21 mouse cellular contexts compared by ENCODE assay signal in the genomic region with DNA sequence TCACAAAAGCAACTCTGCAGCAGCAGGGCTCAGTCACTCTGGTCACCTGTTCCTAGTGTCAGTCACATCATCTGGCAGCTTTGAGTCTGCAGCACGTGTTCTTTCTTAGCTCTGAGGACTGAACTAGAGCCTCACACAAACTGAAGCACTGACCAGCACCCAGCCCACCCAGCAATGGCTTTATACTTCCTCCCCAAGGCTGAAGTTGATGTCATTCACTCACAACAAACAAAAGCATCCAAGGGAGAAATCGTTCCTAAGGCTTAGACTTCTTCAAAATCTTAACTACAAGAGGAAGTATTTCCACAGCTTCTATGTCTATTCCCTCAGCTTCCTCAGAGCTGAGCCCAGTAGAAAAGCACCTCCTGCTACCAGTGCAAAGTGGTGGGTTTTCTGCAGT. TPM values are rescaled to one million over a fixed set of nuclear protein-coding genes. Genes with fewer than 3 reads are reported as not detected.
A peak's percentile ranks its signal among the peaks of the same experiment; 100 is the strongest.
DNase-seq lines count a peak whose midpoint lies in the region; ATAC-seq and TF ChIP-seq lines count a peak whose summit lies in the region.
"Had no signal": no experiment of that assay in that cellular context is flagged by ENCODE, and none has a peak within 500 bp of the region (broad histone marks: within the 10 kb centered on the region; RNA-seq: fewer than 3 reads in every experiment).

No protein-coding gene starts in this region.

- H3K4me2 ChIP-seq in liver, embryonic 12.5 days = no peak overlapping the region
- no peak overlapping the region for H3K4me2 ChIP-seq in liver, embryonic 11.5 days
- no peak overlapping the region for H3K4me2 ChIP-seq in hindbrain, embryonic 11.5 days (replicated peaks; ENCODE audit: low read depth, low read length)
- H3K4me2 ChIP-seq: embryonic facial prominence, embryonic 12.5 days; forebrain, embryonic 12.5 days; hindbrain, embryonic 13.5 days had no signal

- peaks cover 60% of the 10 kb centered on the region for H3K4me1 ChIP-seq in liver, embryonic 12.5 days
- peaks cover 33% of the 10 kb centered on the region for H3K4me1 ChIP-seq in liver, embryonic 11.5 days (replicated peaks; ENCODE audit: control insufficient read depth, insufficient read depth, low read length)
- H3K4me1 ChIP-seq in bone marrow macrophage, adult 2 months (ENCODE audit: control insufficient read depth, insufficient read depth, low read length) = peaks cover 50% of the 10 kb centered on the region
- H3K4me1 ChIP-seq in hindbrain, embryonic 11.5 days (replicated peaks; ENCODE audit: control insufficient read depth, insufficient read depth, low read length) = no peaks in the 10 kb centered on the region

- no peaks in the 10 kb centered on the region for H3K36me3 ChIP-seq in liver, embryonic 12.5 days
- H3K36me3 ChIP-seq in liver, embryonic 11.5 days (ENCODE audit: control insufficient read depth, insufficient read depth, low read length) = no peaks in the 10 kb centered on the region
- H3K36me3 ChIP-seq in hindbrain, embryonic 11.5 days (ENCODE audit: control insufficient read depth, insufficient read depth, low read length) = no peaks in the 10 kb centered on the region
- H3K36me3 ChIP-seq: embryonic facial prominence, embryonic 12.5 days; forebrain, embryonic 12.5 days; G1E; heart, embryonic 10.5 days; hindbrain, embryonic 13.5 days had no signal

- DNase-seq in liver, embryonic 11.5 days (ENCODE audit: low spot score) = no peak
- DNase-seq in hindbrain, embryonic 11.5 days (ENCODE audit: low spot score) = no peak
- DNase-seq: adrenal gland, adult 8-10 months; adrenal gland, postnatal 36 days; cerebellum, adult 11 months; cerebellum, adult 8-10 months; cerebellum, postnatal 25 days; gastrocnemius, postnatal 14 days; heart, postnatal 10 days; heart, postnatal 4 days had no signal

- no peak for ATAC-seq in liver, embryonic 12.5 days
- ATAC-seq in liver, embryonic 11.5 days (replicated peaks; ENCODE audit: low FRiP score) = no peak
- ATAC-seq in granulocyte monocyte progenitor cell, adult 5-6 weeks (replicated peaks; ENCODE audit: poor library complexity, severe bottlenecking) = peak; percentile 47
- ATAC-seq in monocyte, adult 5-6 weeks (replicated peaks; ENCODE audit: insufficient number of reproducible peaks, low FRiP score, low TSS enrichment, poor library complexity, severe bottlenecking) = 0 out of 2 replicates have a peak, but pooled peaks have one; percentile 28
- ATAC-seq in hindbrain, embryonic 11.5 days (ENCODE audit: low FRiP score) = no peak
- ATAC-seq: forebrain, embryonic 16.5 days; hindbrain, postnatal 0 days had no signal

- peak overlapping the region; percentile 92 for H3K27ac ChIP-seq in liver, embryonic 12.5 days
- no peak overlapping the region for H3K27ac ChIP-seq in liver, embryonic 11.5 days (ENCODE audit: low read depth, low read length)
- peak overlapping the region; percentile 73 for H3K27ac ChIP-seq in bone marrow macrophage, adult 2 months (ENCODE audit: insufficient read depth, low read depth, low read length)
- H3K27ac ChIP-seq in hindbrain, embryonic 11.5 days (ENCODE audit: low read depth, low read length) = no peak overlapping the region
- H3K27ac ChIP-seq: embryonic facial prominence, embryonic 12.5 days; forebrain, embryonic 12.5 days; hindbrain, embryonic 13.5 days; hindbrain, postnatal 0 days had no signal

- no peaks in the 10 kb centered on the region for H3K9me3 ChIP-seq in liver, embryonic 12.5 days (replicated peaks)
- no peaks in the 10 kb centered on the region for H3K9me3 ChIP-seq in liver, embryonic 11.5 days (ENCODE audit: control insufficient read depth, low read length)
- no peaks in the 10 kb centered on the region for H3K9me3 ChIP-seq in hindbrain, embryonic 11.5 days (ENCODE audit: control insufficient read depth, low read length)
- H3K9me3 ChIP-seq: embryonic facial prominence, embryonic 12.5 days; forebrain, embryonic 12.5 days; G1E; heart, embryonic 10.5 days; hindbrain, embryonic 13.5 days had no signal

- no peak overlapping the region for H3K9ac ChIP-seq in liver, embryonic 12.5 days
- H3K9ac ChIP-seq in liver, embryonic 11.5 days (ENCODE audit: low read depth, low read length) = no peak overlapping the region
- H3K9ac ChIP-seq in hindbrain, embryonic 11.5 days (ENCODE audit: low read depth, low read length) = no peak overlapping the region
- H3K9ac ChIP-seq: embryonic facial prominence, embryonic 12.5 days; forebrain, embryonic 12.5 days; hindbrain, embryonic 13.5 days had no signal

- TF ChIP-seq CTCF in bone marrow macrophage, adult 2 months (IDR thresholded peaks at IDR 0.05; ENCODE audit: low read depth, low read length) = no peak

- H3K27me3 ChIP-seq in liver, embryonic 12.5 days (replicated peaks) = no peaks in the 10 kb centered on the region
- no peaks in the 10 kb centered on the region for H3K27me3 ChIP-seq in liver, embryonic 11.5 days (replicated peaks; ENCODE audit: control insufficient read depth, insufficient read depth, low read length)
- no peaks in the 10 kb centered on the region for H3K27me3 ChIP-seq in hindbrain, embryonic 11.5 days (ENCODE audit: control insufficient read depth, insufficient read depth, low read length)
- H3K27me3 ChIP-seq: embryonic facial prominence, embryonic 12.5 days; hindbrain, embryonic 13.5 days had no signal

- WGBS in liver, embryonic 12.5 days (ENCODE audit: insufficient replicate concordance) = 30% methylated on average over 2 of the region's 2 CpGs
- 51% methylated on average over 2 of the region's 2 CpGs for WGBS in liver, embryonic 11.5 days
- WGBS in hindbrain, embryonic 11.5 days = 64% methylated on average over 2 of the region's 2 CpGs

- 0 out of 2 replicates have a peak, but pooled peaks have one; percentile 9 for TF ChIP-seq POLR2A in bone marrow macrophage, adult 2 months (IDR thresholded peaks at IDR 0.05; ENCODE audit: borderline replicate concordance, low read depth, low read length)

- H3K4me3 ChIP-seq in liver, embryonic 12.5 days = no peak overlapping the region
- no peak overlapping the region for H3K4me3 ChIP-seq in liver, embryonic 11.5 days (ENCODE audit: low read depth, low read length)
- H3K4me3 ChIP-seq in bone marrow macrophage, adult 2 months (ENCODE audit: insufficient read depth, low read length) = no peak overlapping the region
- no peak overlapping the region for H3K4me3 ChIP-seq in hindbrain, embryonic 11.5 days (ENCODE audit: low read depth, low read length)
- H3K4me3 ChIP-seq: embryonic facial prominence, embryonic 12.5 days; forebrain, embryonic 12.5 days; heart, embryonic 10.5 days; hindbrain, embryonic 13.5 days had no signal

RNA-seq across cellular contexts. Expression of gene Acer3, which starts 7.3 kb away (rescaled TPM):
- 24.6 and 26.6 TPM in 2 replicates for polyA plus RNA-seq in liver, embryonic 12.5 days (2016; fragmentation: Nextera tagmentation; extraction: Ambion mirVana)
- polyA plus RNA-seq in liver, embryonic 11.5 days (2014; fragmentation: Nextera tagmentation; extraction: Ambion mirVana) = 35.2 and 35.8 TPM in 2 replicates
- polyA plus RNA-seq in bone marrow macrophage, adult 2 months (2012; ENCODE audit: insufficient read depth, insufficient read length, missing spikeins) = 69.6 and 73.6 TPM in 2 replicates
- total RNA-seq in granulocyte monocyte progenitor cell, adult 5-6 weeks (2014; fragmentation: Nextera tagmentation) = 42.7 and 49.6 TPM in 2 replicates
- total RNA-seq in granulocyte monocyte progenitor cell, adult 5-6 weeks (2017) = 42.1 and 48.8 TPM in 2 replicates
- 111 to 164 TPM (median 121 TPM) in 3 replicates for total RNA-seq in monocyte, adult 5-6 weeks (2017)
- polyA plus RNA-seq in hindbrain, embryonic 11.5 days (2014; fragmentation: Nextera tagmentation; extraction: Ambion mirVana) = 16.9 and 17.5 TPM in 2 replicates

RNA-seq across cellular contexts. Expression of gene Tsku, which starts 32.8 kb away (rescaled TPM):
- polyA plus RNA-seq in liver, embryonic 12.5 days (2016; fragmentation: Nextera tagmentation; extraction: Ambion mirVana) = 1.6 and 2.1 TPM in 2 replicates
- polyA plus RNA-seq in liver, embryonic 11.5 days (2014; fragmentation: Nextera tagmentation; extraction: Ambion mirVana) = 4.3 and 4.8 TPM in 2 replicates
- polyA plus RNA-seq in bone marrow macrophage, adult 2 months (2012; ENCODE audit: insufficient read depth, insufficient read length, missing spikeins) = 39.7 and 41.3 TPM in 2 replicates
- 0.43 TPM in 1 of 2 replicates, not detected in the other for total RNA-seq in granulocyte monocyte progenitor cell, adult 5-6 weeks (2014; fragmentation: Nextera tagmentation)
- not detected in 2 replicates for total RNA-seq in granulocyte monocyte progenitor cell, adult 5-6 weeks (2017)
- not detected in 3 replicates for total RNA-seq in monocyte, adult 5-6 weeks (2017)
- polyA plus RNA-seq in hindbrain, embryonic 11.5 days (2014; fragmentation: Nextera tagmentation; extraction: Ambion mirVana) = 6.7 and 9.1 TPM in 2 replicates
- total RNA-seq: G1E had no signal
- polyA plus RNA-seq: G1E had no signal

Comparison
In these comparisons a context has a peak if more than half of its experiments do, and no peak if none do; other contexts are left out.
1. H3K27ac ChIP-seq: peak in liver, embryonic 12.5 days (single experiment) and bone marrow macrophage, adult 2 months (single experiment); none in liver, embryonic 11.5 days (single experiment) and hindbrain, embryonic 11.5 days (single experiment).
2. ATAC-seq: peak in granulocyte monocyte progenitor cell, adult 5-6 weeks (single experiment) and monocyte, adult 5-6 weeks (single experiment); none in liver, embryonic 12.5 days (single experiment), liver, embryonic 11.5 days (single experiment) and hindbrain, embryonic 11.5 days (single experiment).